Mouse (Mus musculus) cerebellum, postnatal 25 days (tissue): ENCODE results near the gene Ccnd2.

Experiments used
- DNase-seq, 2 experiments: peaks; one replicate each; pipeline ENCODE4 v3.0.0; 2021; ENCODE audit warnings: mixed read lengths in 2 of 2

Gene Ccnd2

GRCm38 (mm10) chr6:127152106-127152951 lies at the start of gene Ccnd2:
Gene Ccnd2 (minus strand): TSS chr6:127152193.
- DNase-seq, result no peak

- no peak for DNase-seq
These were observed 45.0 kb upstream of the Ccnd2 start for GRCm38 (mm10) chr6:127196985-127197384.

GRCm38 (mm10) chr6:127181296-127181695 lies 29.3 kb upstream of the Ccnd2 start:
- DNase-seq, result peak; percentile 4 to 10

- DNase-seq, result no peak
These were observed 27.2 kb upstream of the Ccnd2 start for GRCm38 (mm10) chr6:127179056-127179759.

- DNase-seq, result no peak
These were observed 26.0 kb upstream of the Ccnd2 start for GRCm38 (mm10) chr6:127177962-127178361.

- DNase-seq, result no peak
These were observed 25.4 kb upstream of the Ccnd2 start for GRCm38 (mm10) chr6:127177441-127177840.

- no peak for DNase-seq
These were observed 20.5 kb upstream of the Ccnd2 start for GRCm38 (mm10) chr6:127172461-127172860.

- no peak for DNase-seq
These were observed 18.7 kb upstream of the Ccnd2 start for GRCm38 (mm10) chr6:127170734-127171133.

GRCm38 (mm10) chr6:127165663-127166062 lies 13.7 kb upstream of the Ccnd2 start:
- no peak for DNase-seq

- DNase-seq, result no peak
These were observed 10.8 kb upstream of the Ccnd2 start for GRCm38 (mm10) chr6:127162842-127163241.

- no peak for DNase-seq
These were observed 5.3 kb upstream of the Ccnd2 start for GRCm38 (mm10) chr6:127157321-127157720.

GRCm38 (mm10) chr6:127155468-127155867 lies 3.5 kb upstream of the Ccnd2 start:
- DNase-seq, result no peak

- DNase-seq, result no peak
These were observed 2.8 kb upstream of the Ccnd2 start for GRCm38 (mm10) chr6:127154708-127155268.

- no peak for DNase-seq
These were observed 2.1 kb upstream of the Ccnd2 start for GRCm38 (mm10) chr6:127153972-127154707.

GRCm38 (mm10) chr6:127153296-127153800 lies 1.4 kb upstream of the Ccnd2 start:
- DNase-seq, result no peak

GRCm38 (mm10) chr6:127151565-127152105 lies 358 bp downstream of the Ccnd2 start:
- DNase-seq, result no peak

GRCm38 (mm10) chr6:127150663-127151564 lies 1.1 kb downstream of the Ccnd2 start:
- peak; percentile 30 to 42 for DNase-seq

- DNase-seq, result peak; percentile 28 to 48
These were observed 1.9 kb downstream of the Ccnd2 start for GRCm38 (mm10) chr6:127149944-127150662.

GRCm38 (mm10) chr6:127149303-127149943 lies 2.6 kb downstream of the Ccnd2 start:
- peak; percentile 30 to 32 for DNase-seq
